Mouse (Mus musculus) left cerebral cortex, postnatal 10 days (tissue): ENCODE results near the gene Myh11. TPM values are rescaled to one million over a fixed set of nuclear protein-coding genes. Genes with fewer than 3 reads are reported as not detected.

Experiments
- DNase-seq, 2 experiments: peaks; one replicate each; pipeline ENCODE4 v3.0.0; 2021 to 2022; ENCODE audit warnings: low spot score in 2 of 2, mixed read lengths in 1 of 2; ENCODE audit errors: extremely low spot score in 1 of 2
- intact Hi-C: fragments of 180-260 bp; cut with DNase I; formaldehyde crosslinking; loops from one replicate; pipeline ENCODE4 v1.15.1; 2025
- total RNA-seq, 2 experiments: library from RNA; stranded (reverse); gene quantifications; 2 replicates each; pipeline ENCODE4 v1.2.3; 2021

The Myh11 gene
- total RNA-seq, 2 experiments from 2014 or later = 3.0 to 4.2 TPM

GRCm38 (mm10) chr16:14292205-14293199, 1.3 kb upstream of the Myh11 start:
- DNase-seq = peak in 1 of 2 experiments; percentile 60
- intact Hi-C loops = no loop called here

- DNase-seq = no peak
- intact Hi-C loops = no loop called here
These were observed 18.7 kb downstream of the Myh11 start for GRCm38 (mm10) chr16:14272374-14272965.

GRCm38 (mm10) chr16:14265203-14265920, 25.8 kb downstream of the Myh11 start:
- DNase-seq = no peak
- intact Hi-C loops = no loop called here

- no peak for DNase-seq
- intact Hi-C loops = no loop called here
These were observed 26.7 kb downstream of the Myh11 start for GRCm38 (mm10) chr16:14264504-14264903.

- no peak for DNase-seq
- intact Hi-C loops = no loop called here
These were observed 27.9 kb downstream of the Myh11 start for GRCm38 (mm10) chr16:14263241-14263640.

- intact Hi-C loops = no loop called here
- DNase-seq = no peak
These were observed 28.8 kb downstream of the Myh11 start for GRCm38 (mm10) chr16:14262410-14262809.

GRCm38 (mm10) chr16:14258856-14259255, 32.3 kb downstream of the Myh11 start:
- peak in 1 of 2 experiments; percentile 41 for DNase-seq
- intact Hi-C loops = no loop called here

GRCm38 (mm10) chr16:14253586-14253985, 37.6 kb downstream of the Myh11 start:
- DNase-seq = no peak
- intact Hi-C loops = no loop called here

- DNase-seq = no peak
- intact Hi-C loops = no loop called here
These were observed 38.3 kb downstream of the Myh11 start for GRCm38 (mm10) chr16:14252877-14253276.

- DNase-seq = no peak
- intact Hi-C loops = no loop called here
These were observed 41.3 kb downstream of the Myh11 start for GRCm38 (mm10) chr16:14249913-14250312.

GRCm38 (mm10) chr16:14242553-14242952, 48.6 kb downstream of the Myh11 start:
- intact Hi-C loops = no loop called here
- DNase-seq = no peak

GRCm38 (mm10) chr16:14242059-14242458, 49.1 kb downstream of the Myh11 start:
- DNase-seq = no peak
- intact Hi-C loops = no loop called here

- intact Hi-C loops = loop anchor here (5.0 kb wide), 1 partner anchor 255 kb away; no protein-coding TSS in a partner anchor
- DNase-seq = peak; percentile 67 to 75
These were observed 54.0 kb downstream of the Myh11 start for GRCm38 (mm10) chr16:14237100-14237723.

- intact Hi-C loops = no loop called here
- no peak for DNase-seq
These were observed 76.0 kb downstream of the Myh11 start for GRCm38 (mm10) chr16:14215156-14215555.

GRCm38 (mm10) chr16:14198798-14199197, 92.4 kb downstream of the Myh11 start:
- intact Hi-C loops = no loop called here

GRCm38 (mm10) chr16:14195427-14195826, 95.7 kb downstream of the Myh11 start:
- intact Hi-C loops = no loop called here
- peak; percentile 33 to 69 for DNase-seq

More at GRCm38 (mm10) chr16:14198798-14199197, 92.4 kb downstream of the Myh11 start:
- no peak for DNase-seq

GRCm38 (mm10) chr16:14194164-14194950, 96.8 kb downstream of the Myh11 start:
- no peak for DNase-seq
- intact Hi-C loops = no loop called here

GRCm38 (mm10) chr16:14185516-14185915, 105.7 kb downstream of the Myh11 start:
- DNase-seq = peak in 1 of 2 experiments; percentile 27
- intact Hi-C loops = no loop called here
